Mouse (Mus musculus): ENCODE results near the gene Zfp507.

DNA sequence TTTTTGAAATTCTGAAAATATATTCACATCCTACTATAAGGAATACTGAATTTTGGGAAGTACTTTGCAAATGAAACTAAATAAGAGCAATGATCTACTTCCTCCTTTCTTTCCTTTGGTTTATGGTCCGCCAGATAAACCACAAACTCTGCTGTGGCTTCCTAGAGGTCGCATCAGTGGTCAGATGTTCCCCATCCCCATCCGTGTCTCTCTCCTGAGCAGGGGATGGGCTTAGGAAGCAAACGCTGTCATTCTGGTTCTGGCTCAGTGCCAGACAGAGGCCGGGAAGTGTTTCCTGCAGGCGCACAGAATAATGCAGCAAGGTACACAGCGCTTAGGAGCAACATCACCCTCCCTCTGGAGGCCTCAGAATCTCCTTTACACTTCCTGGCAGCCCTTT, 6.7 kb downstream of the Zfp507 start:
- TF ChIP-seq CTCF (IDR thresholded peaks at IDR 0.05; ENCODE audit: low read depth) (no peak), EP300 (IDR thresholded peaks at IDR 0.05; ENCODE audit: low read depth) (no peak)

Data from liver, postnatal 0 days (tissue).